Mouse (Mus musculus): Measurements from ENCODE around the gene Dlg1.

The Dlg1 gene

DNA sequence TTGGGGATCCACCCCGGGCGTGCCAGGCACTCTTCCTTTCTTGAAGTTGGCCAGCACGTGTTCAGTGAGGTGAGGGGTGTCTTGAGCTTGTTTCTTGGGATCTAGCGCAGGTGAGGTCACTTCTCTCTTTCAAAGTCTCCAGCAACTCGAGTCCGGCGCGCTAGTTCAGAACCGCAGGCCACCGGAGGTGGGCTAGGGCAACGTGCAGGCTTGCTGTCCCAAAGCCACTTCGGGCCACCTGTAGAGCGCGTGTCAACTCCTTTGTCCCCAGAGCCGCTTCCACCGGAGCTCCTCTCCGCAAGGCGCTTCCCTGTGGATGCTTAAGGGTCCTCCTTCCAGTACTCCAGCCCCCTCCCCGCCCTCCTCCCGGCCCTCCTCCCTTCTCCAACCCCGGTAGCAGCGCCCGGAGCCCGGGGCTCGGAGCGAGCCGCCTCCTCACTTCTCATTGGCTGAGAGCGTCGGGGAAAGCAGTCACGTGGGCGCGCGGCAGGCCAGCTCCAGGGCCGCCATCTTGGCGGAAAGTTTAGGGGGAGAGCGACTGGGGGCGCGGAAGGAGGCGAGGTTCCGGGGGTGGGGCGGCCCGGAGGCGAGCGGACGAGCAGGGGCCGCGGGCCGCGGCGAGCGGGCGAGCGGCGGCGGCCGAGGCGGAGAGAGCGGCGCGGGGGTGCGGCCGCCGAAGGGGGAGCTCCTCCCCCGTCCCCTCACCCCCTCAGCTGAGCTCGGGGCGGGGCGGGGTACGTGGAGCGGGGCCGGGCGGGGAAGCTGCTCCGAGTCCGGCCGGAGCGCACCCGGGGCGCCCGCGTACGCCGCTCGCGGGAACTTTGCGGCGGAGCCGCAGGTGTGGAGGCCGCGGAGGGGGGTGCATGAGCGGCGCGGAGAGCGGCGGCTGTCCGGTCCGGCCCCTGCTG lies at the start of gene Dlg1:
TSS of gene Dlg1 (plus strand) at position 65 of the 908 bp plus-strand sequence.
- peak; percentile 79 for DNase-seq (ENCODE audit: low spot score)

DNA sequence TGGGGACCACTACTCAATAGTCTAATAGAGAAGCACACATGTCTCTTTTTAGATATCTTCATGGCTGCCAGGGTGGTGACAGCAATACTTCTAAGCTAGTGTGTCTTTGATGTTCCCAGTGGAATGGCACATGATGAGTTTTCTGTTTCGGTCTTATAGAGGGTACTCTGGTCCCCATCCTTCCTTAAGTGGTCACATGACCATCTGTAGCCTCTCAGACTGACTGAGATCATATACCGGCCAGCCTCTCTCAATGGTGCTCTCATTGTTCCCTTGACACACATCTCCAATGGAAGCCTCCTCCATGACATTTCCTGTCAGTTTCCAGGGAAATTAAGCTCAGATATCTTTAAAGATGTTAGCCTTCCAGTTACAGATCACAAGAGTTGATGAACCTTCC lies 46.9 kb upstream of the Dlg1 start:
- DNase-seq (ENCODE audit: low spot score), result no peak

DNA sequence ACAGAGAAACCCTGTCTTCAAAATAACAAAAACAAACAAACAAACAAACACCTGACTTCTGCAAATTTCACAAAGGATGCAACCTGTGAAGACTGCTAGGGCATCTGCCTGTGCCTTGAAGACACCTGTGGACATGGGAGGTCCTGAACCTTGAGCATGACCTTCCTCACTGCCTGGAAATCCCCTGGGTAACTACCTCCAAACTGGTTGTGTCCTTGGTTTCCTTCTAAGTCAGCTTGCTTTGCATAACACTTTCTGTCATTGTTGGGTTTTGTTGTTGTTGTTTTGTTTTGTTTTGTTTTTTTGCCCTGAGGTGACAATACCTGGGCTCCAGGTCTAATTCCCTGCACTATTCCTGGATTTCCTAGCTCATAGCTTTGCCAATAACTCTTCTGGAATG lies 46.1 kb upstream of the Dlg1 start:
- DNase-seq (ENCODE audit: low spot score), result no peak

DNA sequence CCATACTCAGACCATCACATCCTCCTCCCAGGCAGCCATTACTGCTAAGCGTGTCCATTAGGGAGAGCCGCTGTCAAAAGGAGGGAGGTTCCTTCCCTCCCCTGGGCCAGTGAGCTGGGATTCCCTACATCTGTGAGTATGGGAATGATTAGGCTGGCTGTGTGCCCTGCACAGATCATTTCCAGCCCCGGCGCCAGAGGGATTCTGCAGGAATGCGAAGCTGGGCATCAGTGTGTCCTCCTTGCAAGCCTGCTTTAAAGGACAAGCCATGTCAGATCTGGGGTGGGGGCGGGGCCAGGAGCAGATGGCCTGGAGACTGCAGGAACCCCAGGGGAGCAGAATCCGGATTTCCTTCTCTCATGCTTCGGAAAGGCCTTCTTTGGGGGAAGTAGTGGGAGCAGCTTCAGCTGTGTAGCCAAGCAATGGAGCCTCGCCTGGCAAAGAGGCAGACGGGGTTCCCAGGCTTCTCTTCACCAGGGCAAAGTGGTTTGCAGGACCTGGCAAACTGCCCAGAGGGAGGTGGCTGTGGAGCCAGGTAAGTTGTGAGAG lies 45.3 kb upstream of the Dlg1 start:
- DNase-seq (ENCODE audit: low spot score), result no peak

DNA sequence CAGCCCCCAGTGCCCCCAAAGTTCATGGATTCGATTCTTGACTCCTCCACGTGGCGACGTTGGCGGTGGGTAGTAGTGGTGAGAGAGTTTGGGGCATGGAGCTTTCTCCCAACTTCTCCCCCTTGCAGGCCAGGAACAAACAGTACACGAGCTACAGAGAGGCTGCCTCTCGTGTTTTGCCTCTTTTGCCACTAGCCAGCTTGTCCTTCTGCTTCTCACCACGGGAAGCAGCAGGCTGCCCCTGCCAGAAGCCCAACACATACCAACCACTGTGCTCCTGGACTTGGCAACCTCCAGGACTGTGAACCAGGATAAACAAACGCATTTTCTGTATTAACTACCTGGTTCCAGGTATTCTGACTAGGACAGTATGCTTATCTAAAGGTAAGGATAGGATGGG lies 44.6 kb upstream of the Dlg1 start:
- no peak for DNase-seq (ENCODE audit: low spot score)

DNA sequence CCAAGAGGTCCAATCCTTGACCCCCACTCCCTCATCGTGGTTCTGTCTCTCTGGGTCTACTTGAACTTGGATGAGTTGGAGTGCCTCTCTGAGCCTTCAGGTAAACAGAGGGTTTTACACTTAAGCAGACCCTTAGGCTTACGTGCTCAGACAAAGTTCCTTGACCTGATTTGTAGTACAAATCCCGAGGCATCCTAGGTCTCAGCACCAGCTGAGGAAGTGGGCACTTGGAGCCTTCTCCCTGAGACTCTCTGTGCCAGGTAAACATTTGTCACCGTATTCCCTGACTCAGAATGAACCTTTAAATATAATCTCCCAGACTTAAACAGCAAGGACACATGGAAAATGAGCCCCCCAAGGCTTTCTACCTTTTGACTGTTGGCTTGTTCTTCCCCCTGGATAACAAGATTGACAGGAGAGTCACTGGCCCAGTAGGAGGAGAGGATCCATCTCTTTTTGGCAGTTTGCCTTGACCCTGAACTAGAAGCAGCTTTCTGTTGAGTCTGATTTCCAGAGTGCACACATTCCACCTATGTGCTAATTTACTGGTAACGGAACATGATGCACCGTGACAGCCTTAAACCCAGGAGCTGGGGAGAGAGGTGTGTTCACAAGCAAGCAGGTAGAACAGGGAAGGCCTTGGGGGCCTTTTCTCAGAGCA lies 43.4 kb upstream of the Dlg1 start:
- DNase-seq (ENCODE audit: low spot score), result no peak

DNA sequence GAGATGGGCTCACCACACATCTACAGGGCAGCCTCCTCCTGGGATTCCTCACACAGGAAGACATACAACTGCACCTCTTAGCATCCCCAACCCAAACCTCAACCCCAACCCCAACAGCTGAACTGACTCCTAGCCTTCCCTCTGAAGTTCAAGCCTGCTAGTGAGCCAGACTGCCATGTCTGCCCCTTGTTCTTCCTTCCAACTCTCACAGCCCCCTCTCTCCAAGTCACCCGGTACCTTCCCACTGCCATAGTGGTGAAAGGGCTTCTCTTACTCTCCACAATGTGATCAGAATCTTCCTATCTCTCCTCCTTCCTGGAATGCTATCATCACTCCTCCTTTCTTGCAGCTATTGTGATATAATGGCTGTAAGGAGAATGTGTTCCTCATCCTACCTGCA lies 40.9 kb upstream of the Dlg1 start:
- no peak for DNase-seq (ENCODE audit: low spot score)

DNA sequence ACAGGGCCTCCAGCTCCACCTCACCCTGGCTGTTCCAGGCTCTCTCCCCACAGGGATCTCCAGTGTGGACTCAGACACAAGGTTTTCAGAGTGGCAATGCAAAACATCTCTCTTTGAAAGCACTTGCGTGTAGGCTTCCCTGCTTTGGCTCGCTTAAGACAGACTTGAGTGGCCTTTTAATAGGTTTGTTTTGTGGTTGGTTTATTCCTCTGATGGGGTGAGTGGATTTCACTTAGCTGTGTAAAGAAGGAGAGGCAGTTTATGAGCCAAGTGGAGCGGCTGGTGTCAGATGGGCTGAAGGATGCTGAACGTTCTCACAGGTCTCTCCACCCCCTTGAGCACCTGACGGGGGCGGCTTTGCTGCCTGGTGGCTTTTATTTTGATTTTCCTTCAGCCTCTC lies 40.1 kb upstream of the Dlg1 start:
- no peak for DNase-seq (ENCODE audit: low spot score)

DNA sequence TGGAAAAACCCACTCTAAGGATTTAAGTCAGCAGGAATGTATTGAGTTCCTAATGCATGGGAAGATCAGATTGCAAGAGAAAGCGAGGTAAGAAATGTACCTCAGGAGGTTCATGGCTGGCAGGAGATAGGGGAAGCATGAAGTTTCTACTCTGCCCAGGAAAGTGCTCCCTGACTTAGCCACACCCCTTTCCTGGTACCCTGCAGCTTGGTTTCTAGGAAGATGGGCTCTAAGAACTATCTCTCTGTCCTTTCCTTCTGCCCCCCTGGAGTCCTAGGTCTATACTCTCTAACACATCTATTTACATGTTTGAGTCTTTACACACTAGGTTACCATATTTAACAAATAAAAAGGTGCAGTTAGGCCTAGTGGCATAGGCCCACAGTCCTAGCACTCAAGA lies 38.5 kb upstream of the Dlg1 start:
- no peak for DNase-seq (ENCODE audit: low spot score)

DNA sequence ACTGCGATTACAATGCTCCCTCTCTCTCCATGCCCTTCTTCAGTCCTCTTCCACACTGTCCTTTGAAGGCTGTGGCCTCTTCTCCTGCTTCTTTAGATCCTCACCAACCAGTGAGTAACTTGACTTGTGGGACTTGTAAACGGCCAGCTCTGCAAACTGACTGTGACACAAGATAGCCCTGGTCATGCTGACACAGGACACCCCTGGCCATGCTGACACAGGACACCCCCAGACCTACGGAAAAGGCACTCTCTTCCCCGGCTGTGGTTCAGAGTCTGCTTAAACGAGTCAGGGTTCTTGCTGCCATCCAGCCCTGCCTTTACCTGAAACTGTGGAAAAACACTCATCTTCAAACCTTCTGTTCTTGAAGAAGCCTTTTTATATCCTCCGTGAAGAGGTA lies 36.9 kb upstream of the Dlg1 start:
- DNase-seq (ENCODE audit: low spot score), result no peak

DNA sequence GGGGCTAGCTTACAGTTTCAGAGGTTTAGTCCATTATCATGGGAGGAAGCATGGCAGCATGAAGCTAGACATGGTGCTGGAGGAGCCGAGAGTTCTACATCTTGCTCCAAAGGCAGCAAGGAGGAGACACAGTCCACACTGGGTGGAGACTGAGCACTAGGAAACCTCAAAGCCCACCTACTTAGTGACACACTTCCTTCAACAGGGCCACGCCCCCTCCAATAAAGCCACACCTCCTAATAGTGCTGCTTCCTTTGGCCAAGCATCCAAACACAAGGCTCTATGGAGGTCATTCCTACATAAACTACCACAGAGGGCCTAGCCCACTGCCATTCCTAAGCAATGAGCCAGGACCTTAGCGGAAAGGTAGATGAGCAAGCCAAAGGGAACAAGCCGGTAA lies 32.9 kb upstream of the Dlg1 start:
- DNase-seq (ENCODE audit: low spot score), result no peak

DNA sequence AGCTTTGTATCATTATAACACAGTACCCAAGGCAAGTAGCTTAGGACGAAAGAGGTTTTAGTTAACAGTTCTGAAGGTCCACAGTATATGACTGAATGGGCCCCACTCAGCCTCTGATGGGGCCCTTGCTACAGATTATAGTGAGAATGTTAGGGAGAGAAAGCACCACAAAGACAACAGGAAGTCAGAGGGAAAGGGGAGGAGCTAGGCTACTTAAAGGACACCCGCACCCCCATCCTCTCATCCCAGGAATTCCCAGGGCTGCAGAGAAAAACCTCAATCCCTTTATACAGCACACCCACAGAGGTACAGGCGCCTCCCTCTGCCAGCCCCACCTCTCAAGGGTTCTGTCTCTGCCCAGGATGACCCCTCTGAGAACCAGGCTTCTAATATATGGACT lies 32.2 kb upstream of the Dlg1 start:
- DNase-seq (ENCODE audit: low spot score), result no peak

DNA sequence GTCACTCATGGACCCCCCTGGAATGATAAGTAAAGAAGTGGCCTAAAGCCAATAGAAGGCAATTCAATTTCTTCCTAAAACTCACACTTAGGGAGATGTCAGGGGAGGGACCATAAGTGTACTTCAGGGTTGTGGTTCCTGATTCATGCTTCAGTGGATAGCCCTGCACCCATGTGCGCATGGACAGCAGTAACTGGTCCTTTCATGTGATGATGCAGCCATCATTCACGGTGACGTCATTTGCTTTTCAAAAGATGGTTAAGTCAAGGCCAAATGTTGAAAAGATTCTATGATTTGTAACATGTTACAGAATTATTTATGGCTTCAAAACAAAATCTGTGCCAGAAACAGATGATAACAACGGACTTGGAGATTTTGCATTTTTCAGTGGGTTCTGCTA lies 28.9 kb upstream of the Dlg1 start:
- DNase-seq (ENCODE audit: low spot score), result no peak

DNA sequence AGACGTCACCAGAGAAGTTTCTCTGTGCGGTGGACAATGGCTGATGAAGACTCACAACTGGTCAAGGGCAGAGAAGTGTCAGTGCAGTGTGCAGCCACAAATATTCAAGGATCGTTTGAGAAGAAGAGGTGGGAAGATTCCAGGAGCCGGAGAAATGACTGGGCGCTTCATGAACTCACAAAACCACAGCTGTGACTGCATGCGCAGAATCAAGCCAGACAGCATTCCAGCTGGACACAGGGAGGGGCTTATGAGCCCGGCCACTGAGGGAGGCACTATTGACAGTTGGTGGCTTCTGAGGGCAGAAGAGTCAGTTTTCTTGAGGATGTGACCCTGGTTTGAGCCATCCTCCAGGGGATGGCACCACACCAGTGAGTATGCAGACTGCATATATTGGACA lies 24.9 kb upstream of the Dlg1 start:
- DNase-seq (ENCODE audit: low spot score), result no peak

DNA sequence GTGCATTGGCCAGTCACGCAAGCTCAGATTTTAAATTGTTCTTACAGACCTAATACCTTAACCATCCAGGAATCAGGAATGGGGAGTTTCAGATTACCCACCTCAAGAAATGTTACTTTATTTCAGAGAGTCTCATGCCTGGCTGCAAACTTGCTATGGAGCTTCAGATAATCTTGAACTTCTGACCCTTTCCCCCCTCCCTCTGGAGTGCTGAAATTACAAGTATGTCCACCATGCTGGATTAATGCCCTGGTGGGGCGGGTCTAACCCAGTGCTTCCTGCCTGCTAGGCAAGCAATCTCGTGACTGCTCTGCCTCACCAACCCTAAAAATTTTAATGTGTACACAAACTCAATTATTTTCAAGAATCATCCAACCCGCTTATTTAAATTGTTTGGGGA lies 23.3 kb upstream of the Dlg1 start:
- DNase-seq (ENCODE audit: low spot score), result no peak

DNA sequence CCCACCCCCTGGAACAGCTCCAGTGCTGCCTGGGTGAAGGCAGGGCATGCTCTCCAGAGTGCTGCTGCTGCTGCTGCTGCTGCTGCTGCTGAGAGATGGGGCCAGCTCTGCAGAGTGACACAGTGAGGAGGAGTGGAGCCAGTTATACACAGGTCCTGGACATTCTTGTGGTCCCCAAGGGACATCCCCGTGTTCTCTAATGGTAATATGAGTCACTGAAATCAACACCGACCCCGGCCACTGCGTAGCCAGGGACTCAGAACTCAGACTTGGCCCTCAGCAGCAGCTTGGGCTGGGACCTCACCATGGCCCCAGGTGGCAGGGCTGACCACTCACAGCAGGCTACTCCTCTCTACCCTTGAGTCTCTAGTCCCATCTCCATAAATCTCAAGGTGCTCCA lies 21.5 kb upstream of the Dlg1 start:
- no peak for DNase-seq (ENCODE audit: low spot score)

DNA sequence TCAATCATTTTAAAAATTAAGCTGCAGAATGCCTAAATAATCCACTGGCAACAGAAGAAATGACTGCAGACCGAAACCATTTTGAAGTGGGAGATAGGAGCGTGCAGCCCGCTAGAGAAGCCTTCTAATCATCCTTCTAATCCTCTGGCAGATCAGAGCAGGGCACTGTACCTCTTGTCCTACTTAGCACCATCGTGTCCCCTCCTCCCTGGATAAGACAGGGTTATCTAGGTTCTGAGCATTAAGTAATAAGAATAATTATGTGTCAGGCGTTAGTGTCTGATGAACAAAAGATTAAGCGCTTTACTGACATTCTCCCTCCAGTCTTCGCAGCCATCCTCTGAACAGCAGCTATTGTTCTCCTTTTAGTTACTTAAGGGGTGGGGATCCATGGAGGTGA lies 16.0 kb upstream of the Dlg1 start:
- no peak for DNase-seq (ENCODE audit: low spot score)

DNA sequence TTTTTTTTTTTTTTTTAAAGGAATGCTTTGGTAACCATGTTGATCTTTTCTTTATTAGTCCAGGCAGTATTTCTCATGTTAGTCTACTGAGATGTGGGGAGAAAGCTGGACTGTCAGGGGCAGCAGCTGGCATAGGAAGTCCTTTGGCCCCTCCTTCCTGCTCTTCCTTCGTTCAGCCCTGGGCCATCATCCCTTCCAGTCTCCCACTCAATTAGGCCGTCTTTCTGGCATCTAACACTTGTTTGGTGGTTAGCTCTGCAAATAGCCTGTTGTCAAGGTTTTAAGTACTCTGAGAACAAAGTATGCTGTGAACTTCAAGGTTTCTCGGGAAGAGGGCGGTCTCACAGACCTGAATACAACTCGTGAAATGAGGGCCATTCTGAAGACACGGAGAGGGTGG lies 12.5 kb upstream of the Dlg1 start:
- DNase-seq (ENCODE audit: low spot score), result no peak

DNA sequence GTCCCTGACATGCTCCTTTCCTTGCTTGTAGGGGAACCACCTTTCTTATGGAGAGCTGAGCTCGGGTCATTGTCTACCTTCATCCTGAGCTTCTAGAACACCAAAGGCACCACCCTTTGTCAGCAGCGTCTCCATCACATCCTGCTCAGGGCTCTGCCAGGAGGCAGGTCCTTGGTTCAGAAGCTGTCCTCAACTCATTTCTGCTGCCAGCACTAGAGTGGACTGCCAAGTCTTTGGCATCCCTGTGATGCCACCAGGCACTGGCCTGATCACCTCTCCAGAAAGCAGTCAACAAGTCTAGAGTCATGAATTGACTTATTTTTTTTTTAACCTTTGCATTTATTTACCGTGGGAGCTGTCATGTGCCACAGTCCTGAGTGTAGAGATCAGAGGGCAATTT lies 11.7 kb upstream of the Dlg1 start:
- no peak for DNase-seq (ENCODE audit: low spot score)

DNA sequence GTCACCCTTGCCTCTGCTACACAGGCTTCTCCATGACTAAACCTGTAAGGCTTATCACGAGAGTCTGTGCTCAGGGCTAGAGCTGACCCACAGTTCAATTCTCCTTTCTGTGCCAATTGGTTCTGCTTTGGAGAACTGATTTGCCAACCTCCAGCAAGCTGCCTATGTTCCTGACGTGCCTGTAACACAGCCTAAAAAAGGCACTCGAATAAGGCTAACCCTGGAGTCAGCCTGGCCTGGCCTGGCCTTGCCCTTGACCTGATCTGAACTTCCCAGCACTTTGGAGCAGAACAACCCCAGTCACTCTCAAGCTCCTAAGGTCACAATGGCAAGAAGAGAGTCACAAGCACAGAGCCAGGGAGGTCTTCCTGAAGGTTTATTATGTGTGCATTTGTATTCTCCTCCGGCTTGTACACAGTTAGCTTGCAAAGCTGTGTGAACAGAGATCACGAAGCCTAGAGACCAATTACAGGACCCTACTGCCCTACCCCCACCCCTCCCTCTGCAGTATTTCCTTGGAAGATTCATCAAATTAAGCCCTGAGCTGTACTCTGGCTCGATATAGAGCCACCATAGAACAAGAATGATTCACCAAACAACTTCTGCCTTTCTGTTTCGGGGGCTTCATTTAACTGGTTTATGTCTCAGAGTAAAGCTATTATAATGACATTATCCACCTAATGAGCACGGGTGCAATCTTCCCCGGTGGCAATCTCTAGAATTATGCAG lies 11.0 kb upstream of the Dlg1 start:
- no peak for DNase-seq (ENCODE audit: low spot score)

DNA sequence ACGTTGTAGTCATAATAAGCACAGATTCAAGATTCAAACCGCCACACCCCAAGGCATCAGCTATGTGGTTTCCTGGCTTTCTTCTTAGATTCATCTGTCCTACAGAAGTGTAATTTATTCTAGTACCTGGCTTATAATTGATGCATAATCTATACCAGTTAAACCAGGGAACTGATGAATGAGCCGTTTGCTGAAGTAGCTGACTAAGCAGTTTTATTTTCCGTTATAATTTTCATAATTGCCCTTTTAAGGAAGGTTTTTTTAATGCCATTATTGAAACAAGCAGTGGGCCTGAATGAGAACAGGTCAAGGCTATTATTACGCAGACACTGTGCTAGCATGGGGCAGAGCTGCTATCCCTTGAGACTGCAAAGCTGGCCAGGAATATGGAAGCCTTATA lies 9.6 kb upstream of the Dlg1 start:
- DNase-seq (ENCODE audit: low spot score), result no peak

DNA sequence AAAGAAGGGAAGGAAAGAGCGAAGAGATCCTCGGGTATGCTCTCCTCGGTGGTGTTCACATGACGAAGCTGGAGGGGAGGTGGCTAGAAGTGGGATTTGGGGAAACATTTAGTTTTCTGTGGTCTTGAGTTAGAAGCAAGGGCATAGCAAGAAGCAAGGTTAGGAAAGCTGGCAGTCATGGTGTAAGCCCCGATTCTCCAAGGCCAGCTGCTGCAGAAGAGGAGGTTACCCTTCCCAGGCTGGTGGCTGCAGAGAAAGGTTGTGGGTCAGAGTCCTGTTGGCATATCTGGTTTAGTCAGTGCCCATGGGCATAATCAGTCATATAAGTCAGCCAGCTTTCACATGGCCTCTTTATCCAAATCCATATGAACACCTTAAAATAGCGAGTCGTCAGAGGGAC lies 9.2 kb upstream of the Dlg1 start:
- no peak for DNase-seq (ENCODE audit: low spot score)

DNA sequence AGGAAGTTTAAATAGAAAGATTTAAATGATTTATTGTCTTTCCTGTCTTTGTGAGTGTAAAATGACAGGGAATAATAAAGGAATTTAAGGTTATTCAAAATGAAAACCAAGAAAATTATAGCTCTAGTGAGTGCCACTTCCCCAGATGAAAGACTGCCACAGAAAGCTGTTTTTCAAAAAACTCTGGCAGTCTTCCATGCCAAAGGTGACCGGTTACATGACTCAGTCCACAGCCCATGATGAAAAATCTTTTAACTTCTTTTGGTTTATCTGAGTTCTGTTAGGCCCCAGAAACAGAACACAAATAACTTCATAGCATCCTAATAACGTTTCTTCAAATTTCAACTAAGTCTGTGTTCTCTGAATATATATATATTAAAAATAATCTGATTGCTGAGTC lies 7.7 kb upstream of the Dlg1 start:
- DNase-seq (ENCODE audit: low spot score), result no peak
